Mouse (Mus musculus): Measurements from ENCODE around the gene Fancb. TPM values are rescaled to one million over a fixed set of nuclear protein-coding genes. Genes with fewer than 3 reads are reported as not detected.

Fancb gene
- 11.4 and 12.7 TPM in 2 replicates for polyA plus RNA-seq (2015; fragmentation: Nextera tagmentation; extraction: Ambion mirVana)

DNA sequence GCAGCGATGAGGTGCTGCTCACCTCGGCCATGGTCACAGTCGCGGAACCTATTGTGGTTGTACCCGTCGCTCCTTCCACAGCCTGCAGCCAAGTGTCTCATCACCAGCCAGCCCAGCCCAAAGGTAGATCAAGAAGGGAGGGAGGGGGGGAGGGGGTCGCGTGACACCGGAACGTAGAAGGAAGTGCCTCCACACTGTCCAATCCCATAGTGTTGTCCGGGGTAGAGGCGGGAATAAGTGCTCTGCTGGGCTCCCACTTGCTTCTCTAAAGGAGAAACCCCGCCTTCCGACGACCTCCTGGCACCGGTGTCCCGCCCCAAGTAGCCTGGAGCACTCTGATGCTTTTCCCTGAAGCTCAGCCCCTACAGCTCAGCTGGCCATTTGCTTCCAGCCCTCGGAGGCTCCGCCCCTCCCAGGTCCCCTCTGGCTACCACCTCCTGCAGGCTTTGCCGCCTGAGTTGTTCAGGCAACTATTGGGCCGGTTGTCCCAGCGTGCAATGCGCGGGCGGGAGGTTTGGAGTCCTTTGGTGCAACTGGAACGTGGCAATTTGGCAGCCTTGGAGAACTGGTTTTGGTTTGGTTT, at the start of gene Fancb, which contains the start of gene Mospd2:
Fancb (plus strand) TSS at position 400 of the 583 bp plus-strand sequence.
Mospd2 (minus strand) TSS at position 183 of the 583 bp plus-strand sequence.
- no peaks in the 10 kb centered on the region for H3K27me3 ChIP-seq (ENCODE audit: control insufficient read depth, insufficient read depth, low read length)
- peak within 1 kb of the TSS; percentile 58 for H3K4me2 ChIP-seq (ENCODE audit: low read depth, low read length)
- no peaks in the 10 kb centered on the region for H3K9me3 ChIP-seq (replicated peaks; ENCODE audit: control insufficient read depth, low read length)
- peak; percentile 99 for ATAC-seq (ENCODE audit: insufficient read depth, low FRiP score)
- H3K27ac ChIP-seq (ENCODE audit: low read length): peak within 1 kb of the TSS; percentile 55
- H3K36me3 ChIP-seq (ENCODE audit: control insufficient read depth, insufficient read depth, low read length): no peaks in the 10 kb centered on the region
- 13% methylated on average over 25 of the region's 26 CpGs for WGBS
- peak within 1 kb of the TSS; percentile 64 for H3K9ac ChIP-seq (ENCODE audit: low read length)
- H3K4me1 ChIP-seq (ENCODE audit: control insufficient read depth, insufficient read depth, low read length): no peaks in the 10 kb centered on the region; the same call in 1 of the 2 replicates
- peak within 1 kb of the TSS; percentile 49 for H3K4me3 ChIP-seq (replicated peaks; ENCODE audit: low read length)

DNA sequence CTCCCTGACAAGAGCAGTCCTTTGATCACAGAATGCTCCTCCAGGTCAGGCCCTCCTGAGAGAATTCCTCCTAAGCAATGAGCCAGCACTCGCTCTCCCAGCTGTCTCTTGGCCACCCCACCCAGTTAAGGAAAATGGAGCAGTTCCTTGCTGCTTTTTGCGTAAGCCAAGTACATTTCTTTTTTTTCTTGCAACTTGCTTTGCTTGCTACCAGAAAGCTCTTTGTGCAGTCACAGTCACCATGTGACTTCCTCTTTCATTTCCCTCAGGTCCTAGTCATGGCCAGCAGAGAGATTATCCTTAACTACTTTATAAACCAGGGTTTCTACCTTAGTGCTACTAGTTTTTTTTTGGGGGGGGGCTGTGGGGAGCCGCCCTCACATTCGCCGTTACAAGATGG, 38.9 kb upstream of the Fancb start:
- H3K4me3 ChIP-seq (replicated peaks; ENCODE audit: low read length): no peak overlapping the region
- 90% methylated on average over 5 of the region's 5 CpGs for WGBS
- no peaks in the 10 kb centered on the region; the same call in 1 of the 2 replicates for H3K27me3 ChIP-seq (ENCODE audit: control insufficient read depth, insufficient read depth, low read length)
- no peak overlapping the region for H3K27ac ChIP-seq (ENCODE audit: low read length)
- H3K4me1 ChIP-seq (ENCODE audit: control insufficient read depth, insufficient read depth, low read length): no peaks in the 10 kb centered on the region
- peaks cover 4% of the 10 kb centered on the region; the same call in 1 of the 2 replicates for H3K36me3 ChIP-seq (ENCODE audit: control insufficient read depth, insufficient read depth, low read length)
- no peak for ATAC-seq (ENCODE audit: insufficient read depth, low FRiP score)
- no peak overlapping the region for H3K4me2 ChIP-seq (ENCODE audit: low read depth, low read length)
- no peak overlapping the region for H3K9ac ChIP-seq (ENCODE audit: low read length)
- H3K9me3 ChIP-seq (replicated peaks; ENCODE audit: control insufficient read depth, low read length): no peaks in the 10 kb centered on the region

DNA sequence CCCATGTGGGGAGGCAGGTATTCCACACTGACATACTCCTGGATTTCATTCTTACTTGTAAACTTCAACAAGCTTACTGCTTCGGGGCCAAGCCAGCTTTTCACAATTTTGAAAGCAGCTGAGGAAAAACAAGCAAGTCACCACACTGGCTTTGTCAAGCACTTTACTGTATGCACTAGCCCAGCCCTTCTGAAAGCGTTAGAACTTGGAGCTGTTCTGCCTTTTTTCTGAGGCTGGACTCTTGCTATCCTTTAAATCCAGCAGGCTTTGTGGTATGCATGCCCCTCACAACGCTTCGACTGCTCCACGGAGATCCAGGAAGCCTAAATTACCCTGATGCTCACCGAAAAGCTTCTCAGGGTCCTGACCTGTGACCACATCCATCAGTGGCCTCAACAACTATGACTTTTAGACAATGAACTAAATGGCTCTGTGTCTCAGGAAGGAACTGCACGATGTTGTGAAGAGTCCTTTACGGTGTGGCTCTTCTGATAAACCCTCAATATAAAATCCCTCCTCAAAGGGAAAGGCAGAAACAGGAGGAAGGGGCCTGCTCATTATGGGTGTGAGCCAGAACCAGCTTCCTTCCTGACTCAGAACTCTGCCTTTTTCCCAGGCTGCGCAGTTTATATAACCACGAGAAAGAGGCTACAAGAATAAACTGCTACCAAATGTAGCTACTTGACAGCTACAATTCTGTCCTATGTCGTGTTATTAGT, 28.4 kb upstream of the Fancb start:
- WGBS: 56% methylated on average over 11 of the region's 11 CpGs
- Histone ChIP-seq H3K27me3 (ENCODE audit: control insufficient read depth, insufficient read depth, low read length) (no peaks in the 10 kb centered on the region), H3K9ac (ENCODE audit: low read length) (no peak overlapping the region), H3K4me1 (ENCODE audit: control insufficient read depth, insufficient read depth, low read length) (no peaks in the 10 kb centered on the region), H3K4me2 (ENCODE audit: low read depth, low read length) (no peak overlapping the region), H3K4me3 (replicated peaks; ENCODE audit: low read length) (no peak overlapping the region), H3K27ac (ENCODE audit: low read length) (no peak overlapping the region), H3K36me3 (ENCODE audit: control insufficient read depth, insufficient read depth, low read length) (no peaks in the 10 kb centered on the region), H3K9me3 (replicated peaks; ENCODE audit: control insufficient read depth, low read length) (no peaks in the 10 kb centered on the region)
- ATAC-seq (ENCODE audit: insufficient read depth, low FRiP score): no peak

DNA sequence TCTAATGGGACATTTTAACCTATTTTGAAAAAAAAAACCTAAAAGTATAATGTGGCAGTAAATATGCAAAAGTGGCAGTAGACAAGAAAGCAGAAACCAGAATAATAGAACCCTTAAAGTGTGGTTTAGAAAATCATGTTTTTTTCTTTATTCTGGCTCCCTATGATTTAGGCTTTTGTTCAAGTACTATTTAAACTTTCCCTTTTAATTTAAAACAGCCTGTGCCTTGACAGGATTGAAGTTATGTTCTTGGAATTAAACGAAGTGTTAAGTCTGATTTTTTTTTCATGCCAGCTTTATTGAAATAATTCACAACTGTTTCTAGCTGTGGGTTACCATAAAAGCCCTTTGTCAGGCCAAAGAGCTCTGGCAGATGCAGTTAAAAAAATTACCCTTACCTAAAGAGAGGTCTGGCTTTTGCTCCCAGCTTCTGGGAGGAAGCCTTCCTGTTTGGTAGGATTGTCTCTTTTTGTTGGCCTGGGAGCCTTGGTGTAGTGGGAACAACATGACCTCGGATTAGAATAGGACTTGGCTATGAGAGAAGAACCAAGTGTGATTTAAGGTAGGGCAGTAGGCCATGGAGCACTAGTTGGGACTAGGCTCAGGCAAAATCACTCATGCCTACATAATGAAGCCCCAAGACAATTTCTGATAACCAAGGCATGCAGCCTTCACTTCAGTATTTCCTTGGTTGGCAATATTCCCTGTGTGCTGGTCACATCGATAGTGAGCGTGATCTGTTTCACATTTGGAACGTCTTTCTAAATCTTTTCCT, 27.6 kb upstream of the Fancb start:
- ATAC-seq (ENCODE audit: insufficient read depth, low FRiP score): no peak
- no peak overlapping the region for H3K9ac ChIP-seq (ENCODE audit: low read length)
- H3K9me3 ChIP-seq (replicated peaks; ENCODE audit: control insufficient read depth, low read length): no peaks in the 10 kb centered on the region
- no peaks in the 10 kb centered on the region for H3K27me3 ChIP-seq (ENCODE audit: control insufficient read depth, insufficient read depth, low read length)
- H3K4me1 ChIP-seq (ENCODE audit: control insufficient read depth, insufficient read depth, low read length): no peaks in the 10 kb centered on the region
- no peaks in the 10 kb centered on the region for H3K36me3 ChIP-seq (ENCODE audit: control insufficient read depth, insufficient read depth, low read length)
- H3K4me3 ChIP-seq (replicated peaks; ENCODE audit: low read length): no peak overlapping the region
- 71% methylated on average over 5 of the region's 5 CpGs for WGBS
- no peak overlapping the region for H3K4me2 ChIP-seq (ENCODE audit: low read depth, low read length)
- H3K27ac ChIP-seq (ENCODE audit: low read length): no peak overlapping the region

DNA sequence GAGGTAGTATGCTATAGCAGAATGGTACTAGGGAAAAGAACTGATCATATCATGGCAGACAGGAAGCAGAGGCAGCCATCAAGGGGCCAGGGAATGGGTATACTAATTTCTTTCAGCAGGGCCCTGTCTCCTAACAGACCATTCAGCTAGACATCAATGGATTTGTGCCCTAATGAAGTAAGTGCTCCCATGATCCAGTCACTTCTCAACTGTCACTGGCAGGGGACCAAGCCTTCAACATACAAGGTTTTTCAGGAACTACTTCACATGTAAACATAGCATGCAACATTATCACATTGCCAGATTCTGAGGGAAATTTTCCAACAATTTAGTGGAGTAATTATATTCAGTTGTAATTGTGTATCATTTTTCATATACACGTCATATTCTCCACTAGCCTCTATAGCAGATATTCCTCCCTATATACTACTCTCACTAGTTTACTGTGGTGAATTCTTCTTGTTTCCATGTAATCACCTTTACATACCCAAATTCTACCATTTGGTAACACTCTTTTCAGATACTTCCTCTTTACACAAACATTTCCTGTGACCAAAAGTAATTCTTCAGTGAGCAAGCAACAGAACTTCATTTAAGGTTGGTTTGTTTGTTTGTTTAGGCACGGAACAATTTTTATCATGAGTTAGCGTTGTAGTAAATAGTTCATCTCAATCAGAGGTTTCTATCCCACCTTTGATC, 14.5 kb upstream of the Fancb start:
- H3K27me3 ChIP-seq (ENCODE audit: control insufficient read depth, insufficient read depth, low read length): no peaks in the 10 kb centered on the region
- no peaks in the 10 kb centered on the region for H3K9me3 ChIP-seq (replicated peaks; ENCODE audit: control insufficient read depth, low read length)
- no peak overlapping the region for H3K4me3 ChIP-seq (replicated peaks; ENCODE audit: low read length)
- ATAC-seq (ENCODE audit: insufficient read depth, low FRiP score): no peak
- no peak overlapping the region for H3K4me2 ChIP-seq (ENCODE audit: low read depth, low read length)
- no peaks in the 10 kb centered on the region for H3K4me1 ChIP-seq (ENCODE audit: control insufficient read depth, insufficient read depth, low read length)
- no peak overlapping the region for H3K9ac ChIP-seq (ENCODE audit: low read length)
- no peak overlapping the region for H3K27ac ChIP-seq (ENCODE audit: low read length)
- WGBS: 84% methylated on average over 3 of the region's 3 CpGs
- H3K36me3 ChIP-seq (ENCODE audit: control insufficient read depth, insufficient read depth, low read length): no peaks in the 10 kb centered on the region

DNA sequence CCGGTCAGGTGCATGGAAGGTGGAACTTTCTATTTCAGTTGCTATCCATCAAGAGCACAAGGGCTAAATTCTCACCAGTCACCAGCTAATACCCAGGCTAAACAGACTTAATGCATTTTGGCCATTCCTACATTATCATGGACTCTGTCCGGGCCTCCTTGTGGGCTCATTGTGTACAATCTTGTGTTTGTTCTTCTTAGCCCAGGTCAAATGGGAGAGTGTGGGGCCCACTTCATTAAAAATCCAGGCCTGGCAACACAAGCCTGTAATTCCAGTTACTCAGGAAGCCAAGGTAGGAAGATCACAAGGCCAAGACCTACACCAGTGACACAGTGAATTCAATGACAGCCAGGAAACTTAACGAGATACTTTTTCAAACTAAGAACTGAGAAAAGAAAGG, 9.2 kb upstream of the Fancb start:
- no peaks in the 10 kb centered on the region for H3K36me3 ChIP-seq (ENCODE audit: control insufficient read depth, insufficient read depth, low read length)
- no peak overlapping the region for H3K4me3 ChIP-seq (replicated peaks; ENCODE audit: low read length)
- ATAC-seq (ENCODE audit: insufficient read depth, low FRiP score): peak; percentile 64; the same call in 1 of the 2 replicates
- no peaks in the 10 kb centered on the region for H3K9me3 ChIP-seq (replicated peaks; ENCODE audit: control insufficient read depth, low read length)
- no peaks in the 10 kb centered on the region for H3K4me1 ChIP-seq (ENCODE audit: control insufficient read depth, insufficient read depth, low read length)
- peak overlapping the region; percentile 47; the same call in 1 of the 2 replicates for H3K27ac ChIP-seq (ENCODE audit: low read length)
- WGBS: 63% methylated on average over 3 of the region's 3 CpGs
- H3K27me3 ChIP-seq (ENCODE audit: control insufficient read depth, insufficient read depth, low read length): no peaks in the 10 kb centered on the region; the same call in 1 of the 2 replicates
- H3K4me2 ChIP-seq (ENCODE audit: low read depth, low read length): no peak overlapping the region
- H3K9ac ChIP-seq (ENCODE audit: low read length): no peak overlapping the region

DNA sequence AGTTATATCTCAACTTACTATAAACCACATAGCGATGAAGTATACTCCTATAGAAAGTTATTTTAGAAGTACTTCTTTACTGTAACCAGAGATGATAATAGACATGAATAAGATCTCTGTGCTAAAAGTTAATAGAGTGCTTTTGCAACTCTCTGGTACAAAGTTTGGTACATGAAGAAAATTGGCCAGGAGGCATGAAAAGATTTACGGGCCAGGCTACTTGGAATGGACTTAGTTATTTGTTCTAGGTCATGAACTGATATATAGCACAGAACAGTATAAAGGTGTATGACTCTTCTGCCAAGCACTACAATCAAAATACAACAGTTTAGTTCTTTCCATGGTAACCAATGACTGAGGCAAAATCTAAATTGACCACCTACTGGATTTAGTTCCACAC, 1.5 kb upstream of the Fancb start:
- no peak overlapping the region for H3K27ac ChIP-seq (ENCODE audit: low read length)
- no peaks in the 10 kb centered on the region; the same call in 1 of the 2 replicates for H3K4me1 ChIP-seq (ENCODE audit: control insufficient read depth, insufficient read depth, low read length)
- peak overlapping the region; percentile 53 for H3K4me2 ChIP-seq (ENCODE audit: low read depth, low read length)
- H3K36me3 ChIP-seq (ENCODE audit: control insufficient read depth, insufficient read depth, low read length): no peaks in the 10 kb centered on the region
- H3K9ac ChIP-seq (ENCODE audit: low read length): no peak overlapping the region
- 85% methylated on average over 2 of the region's 2 CpGs for WGBS
- no peaks in the 10 kb centered on the region for H3K27me3 ChIP-seq (ENCODE audit: control insufficient read depth, insufficient read depth, low read length)
- ATAC-seq (ENCODE audit: insufficient read depth, low FRiP score): no peak
- no peaks in the 10 kb centered on the region for H3K9me3 ChIP-seq (replicated peaks; ENCODE audit: control insufficient read depth, low read length)
- H3K4me3 ChIP-seq (replicated peaks; ENCODE audit: low read length): peak overlapping the region; percentile 49

DNA sequence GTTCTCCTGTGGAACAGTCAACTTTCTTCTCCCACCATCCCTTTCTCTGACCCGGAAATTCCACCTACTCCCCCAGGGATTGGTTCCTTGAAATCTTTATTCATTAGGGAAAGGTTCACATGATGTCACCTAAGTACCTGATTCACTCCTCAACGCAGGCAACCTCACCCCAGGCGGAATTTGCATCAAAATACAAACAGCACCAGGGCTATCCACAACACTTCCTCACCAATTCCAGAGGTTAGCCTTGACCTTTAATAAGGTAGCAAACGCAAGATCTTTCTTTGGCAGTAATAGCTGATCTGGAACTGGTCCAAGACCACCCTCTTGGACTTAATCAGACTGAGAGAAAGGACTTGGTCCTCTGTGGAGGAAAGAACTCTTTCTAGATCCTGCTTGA, 22.7 kb downstream of the Fancb start:
- 43% methylated on average over 4 of the region's 4 CpGs for WGBS
- no peak overlapping the region for H3K4me2 ChIP-seq (ENCODE audit: low read depth, low read length)
- H3K27me3 ChIP-seq (ENCODE audit: control insufficient read depth, insufficient read depth, low read length): no peaks in the 10 kb centered on the region; the same call in 1 of the 2 replicates
- H3K4me1 ChIP-seq (ENCODE audit: control insufficient read depth, insufficient read depth, low read length): no peaks in the 10 kb centered on the region
- no peaks in the 10 kb centered on the region for H3K9me3 ChIP-seq (replicated peaks; ENCODE audit: control insufficient read depth, low read length)
- no peak overlapping the region for H3K9ac ChIP-seq (ENCODE audit: low read length)
- no peak overlapping the region for H3K4me3 ChIP-seq (replicated peaks; ENCODE audit: low read length)
- H3K36me3 ChIP-seq (ENCODE audit: control insufficient read depth, insufficient read depth, low read length): no peaks in the 10 kb centered on the region
- no peak for ATAC-seq (ENCODE audit: insufficient read depth, low FRiP score)
- no peak overlapping the region for H3K27ac ChIP-seq (ENCODE audit: low read length)

Data from stomach, embryonic 16.5 days (tissue).